Mouse (Mus musculus): ENCODE data around the gene Edc4. TPM values are rescaled to one million over a fixed set of nuclear protein-coding genes. Genes with fewer than 3 reads are reported as not detected.

Gene Edc4
- polyA plus RNA-seq, 1 experiment from 2014 or later, result 35.6 TPM

- Histone ChIP-seq H3K4me2 (no peak overlapping the region), H3K9ac (ENCODE audit: low read length) (no peak overlapping the region), H3K9me3 (ENCODE audit: control insufficient read depth, low read length) (no peaks in the 10 kb centered on the region), H3K27me3 (ENCODE audit: control insufficient read depth, insufficient read depth, low read length) (no peaks in the 10 kb centered on the region), H3K4me3 (ENCODE audit: low read depth, low read length) (no peak overlapping the region), H3K4me1 (ENCODE audit: control insufficient read depth, insufficient read depth, low read length) (peaks cover 8% of the 10 kb centered on the region), H3K36me3 (ENCODE audit: control insufficient read depth, insufficient read depth, low read length) (no peaks in the 10 kb centered on the region), H3K27ac (ENCODE audit: low read depth, low read length) (no peak overlapping the region)
- WGBS, result 80% methylated on average over 9 of the region's 9 CpGs
- DNase-seq (ENCODE audit: low spot score, missing footprints) (no peak), ATAC-seq (ENCODE audit: low FRiP score) (no peak)
These were observed 17.3 kb downstream of the Edc4 start for GRCm38 (mm10) chr8:105897801-105898480.

- WGBS, result under 1% methylated on average over 53 of the region's 68 CpGs
These were observed 19.7 kb downstream of the Edc4 start, which contains the start of gene Pskh1 for GRCm38 (mm10) chr8:105900180-105900940. Pskh1 (plus strand) TSS chr8:105900441.

GRCm38 (mm10) chr8:105900941-105901616 lies 20.4 kb downstream of the Edc4 start:
- Histone ChIP-seq H3K4me1 (ENCODE audit: control insufficient read depth, insufficient read depth, low read length) (peaks cover 6% of the 10 kb centered on the region), H3K36me3 (ENCODE audit: control insufficient read depth, insufficient read depth, low read length) (no peaks in the 10 kb centered on the region), H3K9me3 (ENCODE audit: control insufficient read depth, low read length) (no peaks in the 10 kb centered on the region), H3K27ac (ENCODE audit: low read depth, low read length) (peak overlapping the region; percentile 76; the same call in 1 of the 2 replicates), H3K4me2 (peak overlapping the region; percentile 84), H3K9ac (ENCODE audit: low read length) (peak overlapping the region; percentile 96), H3K27me3 (ENCODE audit: control insufficient read depth, insufficient read depth, low read length) (no peaks in the 10 kb centered on the region), H3K4me3 (ENCODE audit: low read depth, low read length) (peak overlapping the region; percentile 90)
- DNase-seq (ENCODE audit: low spot score, missing footprints) (no peak), ATAC-seq (ENCODE audit: low FRiP score) (no peak)
- WGBS, result 42% methylated on average over 16 of the region's 16 CpGs

More at GRCm38 (mm10) chr8:105900180-105900940, 19.7 kb downstream of the Edc4 start, which contains the start of gene Pskh1:
- Histone ChIP-seq H3K9me3 (ENCODE audit: control insufficient read depth, low read length) (no peaks in the 10 kb centered on the region), H3K4me3 (ENCODE audit: low read depth, low read length) (peak within 1 kb of the TSS; percentile 90), H3K4me2 (peak within 1 kb of the TSS; percentile 84), H3K27ac (ENCODE audit: low read depth, low read length) (peak within 1 kb of the TSS; percentile 76; the same call in 1 of the 2 replicates), H3K27me3 (ENCODE audit: control insufficient read depth, insufficient read depth, low read length) (no peaks in the 10 kb centered on the region), H3K9ac (ENCODE audit: low read length) (peak within 1 kb of the TSS; percentile 96), H3K4me1 (ENCODE audit: control insufficient read depth, insufficient read depth, low read length) (peaks cover 6% of the 10 kb centered on the region), H3K36me3 (ENCODE audit: control insufficient read depth, insufficient read depth, low read length) (no peaks in the 10 kb centered on the region)
- DNase-seq (ENCODE audit: low spot score, missing footprints) (peak; percentile 99), ATAC-seq (ENCODE audit: low FRiP score) (peak; percentile 96)

- no peak overlapping the region for H3K4me3 ChIP-seq (ENCODE audit: low read depth, low read length)
- H3K9ac ChIP-seq (ENCODE audit: low read length), result no peak overlapping the region
- no peak overlapping the region for H3K4me2 ChIP-seq
- H3K36me3 ChIP-seq (ENCODE audit: control insufficient read depth, insufficient read depth, low read length), result no peaks in the 10 kb centered on the region
- H3K9me3 ChIP-seq (ENCODE audit: control insufficient read depth, low read length), result no peaks in the 10 kb centered on the region
- ATAC-seq (ENCODE audit: low FRiP score), result no peak
- H3K4me1 ChIP-seq (ENCODE audit: control insufficient read depth, insufficient read depth, low read length), result no peaks in the 10 kb centered on the region
- H3K27me3 ChIP-seq (ENCODE audit: control insufficient read depth, insufficient read depth, low read length), result no peaks in the 10 kb centered on the region
- no peak overlapping the region for H3K27ac ChIP-seq (ENCODE audit: low read depth, low read length)
- 88% methylated on average over 3 of the region's 3 CpGs for WGBS
- DNase-seq (ENCODE audit: low spot score, missing footprints), result peak; percentile 76
These were observed 38.7 kb downstream of the Edc4 start for GRCm38 (mm10) chr8:105919390-105919789.

- Histone ChIP-seq H3K9me3 (ENCODE audit: control insufficient read depth, low read length) (no peaks in the 10 kb centered on the region), H3K36me3 (ENCODE audit: control insufficient read depth, insufficient read depth, low read length) (no peaks in the 10 kb centered on the region), H3K4me3 (ENCODE audit: low read depth, low read length) (no peak overlapping the region), H3K4me1 (ENCODE audit: control insufficient read depth, insufficient read depth, low read length) (no peaks in the 10 kb centered on the region), H3K9ac (ENCODE audit: low read length) (no peak overlapping the region), H3K27me3 (ENCODE audit: control insufficient read depth, insufficient read depth, low read length) (no peaks in the 10 kb centered on the region), H3K27ac (ENCODE audit: low read depth, low read length) (no peak overlapping the region), H3K4me2 (no peak overlapping the region)
- WGBS, result 79% methylated on average over 3 of the region's 3 CpGs
- ATAC-seq (ENCODE audit: low FRiP score) (no peak), DNase-seq (ENCODE audit: low spot score, missing footprints) (no peak)
These were observed 44.4 kb downstream of the Edc4 start for GRCm38 (mm10) chr8:105925123-105925522.

- no peaks in the 10 kb centered on the region for H3K27me3 ChIP-seq (ENCODE audit: control insufficient read depth, insufficient read depth, low read length)
- DNase-seq (ENCODE audit: low spot score, missing footprints) (peak; percentile 99), ATAC-seq (ENCODE audit: low FRiP score) (peak; percentile 79)
- no peaks in the 10 kb centered on the region for H3K36me3 ChIP-seq (ENCODE audit: control insufficient read depth, insufficient read depth, low read length)
- H3K9ac ChIP-seq (ENCODE audit: low read length), result peak overlapping the region; percentile 55
- peak overlapping the region; percentile 45 for H3K27ac ChIP-seq (ENCODE audit: low read depth, low read length)
- H3K4me2 ChIP-seq, result no peak overlapping the region
- H3K9me3 ChIP-seq (ENCODE audit: control insufficient read depth, low read length), result no peaks in the 10 kb centered on the region
- no peaks in the 10 kb centered on the region for H3K4me1 ChIP-seq (ENCODE audit: control insufficient read depth, insufficient read depth, low read length)
- no peak overlapping the region for H3K4me3 ChIP-seq (ENCODE audit: low read depth, low read length)
- WGBS, result 13% methylated on average over 8 of the region's 8 CpGs
These were observed 49.9 kb downstream of the Edc4 start for GRCm38 (mm10) chr8:105930602-105931001.

- no peak for ATAC-seq (ENCODE audit: low FRiP score)
- no peak overlapping the region for H3K9ac ChIP-seq (ENCODE audit: low read length)
These were observed 50.6 kb downstream of the Edc4 start for GRCm38 (mm10) chr8:105931271-105931670.

GRCm38 (mm10) chr8:105932525-105932924 lies 51.8 kb downstream of the Edc4 start:
- no peak overlapping the region for H3K4me3 ChIP-seq (ENCODE audit: low read depth, low read length)
- no peaks in the 10 kb centered on the region for H3K27me3 ChIP-seq (ENCODE audit: control insufficient read depth, insufficient read depth, low read length)
- H3K27ac ChIP-seq (ENCODE audit: low read depth, low read length), result no peak overlapping the region
- WGBS, result 88% methylated on average over 11 of the region's 11 CpGs
- no peaks in the 10 kb centered on the region for H3K36me3 ChIP-seq (ENCODE audit: control insufficient read depth, insufficient read depth, low read length)
- H3K4me2 ChIP-seq, result no peak overlapping the region
- H3K9ac ChIP-seq (ENCODE audit: low read length), result no peak overlapping the region
- ATAC-seq (ENCODE audit: low FRiP score) (no peak), DNase-seq (ENCODE audit: low spot score, missing footprints) (no peak)
- no peaks in the 10 kb centered on the region for H3K9me3 ChIP-seq (ENCODE audit: control insufficient read depth, low read length)
- no peaks in the 10 kb centered on the region for H3K4me1 ChIP-seq (ENCODE audit: control insufficient read depth, insufficient read depth, low read length)

More at GRCm38 (mm10) chr8:105931271-105931670, 50.6 kb downstream of the Edc4 start:
- Histone ChIP-seq H3K4me1 (ENCODE audit: control insufficient read depth, insufficient read depth, low read length) (no peaks in the 10 kb centered on the region), H3K27me3 (ENCODE audit: control insufficient read depth, insufficient read depth, low read length) (no peaks in the 10 kb centered on the region), H3K9me3 (ENCODE audit: control insufficient read depth, low read length) (no peaks in the 10 kb centered on the region), H3K36me3 (ENCODE audit: control insufficient read depth, insufficient read depth, low read length) (no peaks in the 10 kb centered on the region), H3K27ac (ENCODE audit: low read depth, low read length) (no peak overlapping the region), H3K4me2 (no peak overlapping the region), H3K4me3 (ENCODE audit: low read depth, low read length) (no peak overlapping the region)
- WGBS, result 93% methylated on average over 3 of the region's 3 CpGs
- DNase-seq (ENCODE audit: low spot score, missing footprints), result no peak
